Mouse (Mus musculus) adrenal gland (tissue): Measurements from ENCODE around the gene Raf1.

Experiments
- intact Hi-C: fragments of 180-260 bp; cut with DNase I; formaldehyde crosslinking; loops from one replicate; pipeline ENCODE4 v1.15.1; 2025
- long read RNA-seq, 2 experiments: library from polyadenylated mRNA; unstranded; transcript quantifications; one replicate each; pipeline ENCODE4 v2.0.0; 2020; ENCODE audit warnings: borderline replicate concordance in 1 of 2; ENCODE audit not compliant: insufficient replicate concordance in 1 of 2

Gene Raf1
- long read RNA-seq, experiment 1, transcript Raf1-201 (17 exons, 3,070 nt) = major isoform, 24 of 49 reads
- long read RNA-seq, experiment 1, transcript Raf1-204 (7 exons, 2,277 nt) = minor isoform, 6 of 49 reads
- long read RNA-seq, experiment 1, partial matches to known transcripts = 10 of 49 reads
- long read RNA-seq, experiment 1, other reads (novel, unspliced or antisense) = 9 of 49 reads
- long read RNA-seq, experiment 2, transcript Raf1-201 (17 exons, 3,070 nt) = major isoform, 23 of 41 reads
- long read RNA-seq, experiment 2, transcript Raf1-204 (7 exons, 2,277 nt) = minor isoform, 10 of 41 reads
- long read RNA-seq, experiment 2, partial matches to known transcripts = 2 of 41 reads
- long read RNA-seq, experiment 2, other reads (novel, unspliced or antisense) = 5 of 41 reads

DNA sequence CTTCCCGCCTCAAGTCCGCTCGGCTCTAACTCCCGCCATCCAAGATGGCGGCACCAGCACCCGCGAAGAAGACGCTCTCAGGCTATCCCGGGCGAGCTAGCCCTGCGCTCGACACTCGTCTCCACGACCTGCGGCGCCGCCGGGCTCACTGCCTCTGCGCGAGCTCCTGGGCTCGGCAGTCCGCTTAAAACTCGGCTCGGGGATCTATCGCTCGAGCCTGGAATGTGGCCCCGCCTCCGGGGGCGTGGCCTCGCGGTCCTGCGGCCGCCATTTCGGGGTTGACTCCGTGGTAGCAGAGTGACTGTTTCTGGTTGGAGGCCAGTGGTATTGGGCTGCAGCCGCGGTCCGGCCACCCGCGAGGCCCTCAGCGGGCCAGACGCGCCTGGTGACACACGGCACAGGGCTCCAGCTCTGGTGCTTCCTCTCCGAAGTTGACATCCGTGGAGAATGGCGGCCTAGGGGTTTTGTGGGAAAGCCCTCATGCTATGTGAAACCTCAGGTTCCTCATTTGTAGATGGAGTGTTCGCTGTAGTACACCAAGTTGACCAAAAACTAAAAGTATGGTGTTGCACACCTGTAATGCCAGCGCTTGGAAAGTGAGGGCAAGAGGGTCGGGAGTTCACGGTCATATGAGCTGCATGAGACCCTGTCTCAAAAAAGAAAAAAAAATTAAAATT, at the start of gene Raf1:
Raf1 (minus strand) TSS at position 184 of the 677 bp plus-strand sequence.
- intact Hi-C loops = loop anchor here (5.0 kb wide), 1 partner anchor 74 kb away; the partner anchor contains the start of gene Mkrn2

DNA sequence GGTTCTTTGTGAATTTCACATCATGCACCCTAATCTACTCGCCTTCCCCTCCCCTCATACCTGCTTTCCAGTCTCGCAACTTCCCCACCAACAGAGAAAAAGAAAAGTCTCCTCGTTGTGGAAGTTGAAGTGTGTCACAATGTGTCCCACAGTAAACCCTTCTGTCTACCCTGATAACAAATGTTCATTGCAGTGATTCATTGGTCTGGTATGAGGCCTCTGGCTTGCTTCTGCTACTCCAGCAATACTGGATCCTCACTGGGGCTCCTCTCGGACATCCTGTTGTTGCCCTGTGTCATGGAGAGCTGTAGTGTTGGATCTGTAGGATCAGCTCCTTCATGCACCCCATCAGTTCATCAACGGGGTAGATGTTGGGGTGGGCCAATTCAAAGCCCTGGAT, 45.8 kb upstream of the Raf1 start:
- intact Hi-C loops = no loop called here

DNA sequence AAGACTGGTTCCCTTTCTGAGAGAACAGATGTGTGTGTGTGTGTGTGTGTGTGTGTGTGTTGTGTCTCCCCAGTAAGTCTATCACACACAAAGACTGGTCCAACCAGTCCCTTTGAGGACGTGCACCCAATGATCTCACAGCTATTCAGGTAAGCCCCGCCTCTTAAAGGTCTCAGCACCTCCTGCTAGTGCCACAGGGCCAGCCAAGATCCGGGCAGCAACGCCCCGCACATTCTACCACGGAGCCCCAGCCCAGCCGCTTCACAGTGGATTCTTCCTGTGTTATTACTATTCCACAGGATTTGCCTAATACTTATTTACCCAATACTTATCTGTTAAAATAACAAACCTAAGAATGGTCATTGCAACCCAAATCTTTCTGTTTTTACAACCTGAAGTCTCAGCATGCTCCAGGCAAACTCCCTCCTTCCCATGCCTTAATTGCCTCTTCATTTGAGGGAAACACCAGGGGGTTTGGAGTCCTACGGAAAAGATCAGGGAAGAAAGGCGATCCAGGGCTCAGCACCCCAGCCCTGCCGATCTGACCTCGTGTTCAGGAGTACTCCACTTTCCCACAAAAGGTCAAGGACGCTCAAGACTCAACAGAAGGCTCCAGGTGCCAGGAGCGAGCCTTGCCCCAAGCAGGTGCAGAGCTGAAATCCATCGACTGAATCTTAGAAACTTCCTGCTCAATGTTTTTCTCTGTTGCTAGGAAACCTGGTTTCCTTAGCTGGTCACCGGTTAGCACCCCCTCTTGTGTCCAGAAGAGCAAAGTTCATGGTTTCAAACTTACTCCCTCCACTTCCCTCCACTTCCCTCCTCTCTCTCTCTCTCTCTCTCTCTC, 41.5 kb upstream of the Raf1 start:
- intact Hi-C loops = no loop called here

- intact Hi-C loops = no loop called here
Measured at GRCm38 (mm10) chr6:115717101-115717652, 40.7 kb upstream of the Raf1 start.

- intact Hi-C loops = no loop called here
Measured at GRCm38 (mm10) chr6:115711261-115711660, 34.8 kb upstream of the Raf1 start.

DNA sequence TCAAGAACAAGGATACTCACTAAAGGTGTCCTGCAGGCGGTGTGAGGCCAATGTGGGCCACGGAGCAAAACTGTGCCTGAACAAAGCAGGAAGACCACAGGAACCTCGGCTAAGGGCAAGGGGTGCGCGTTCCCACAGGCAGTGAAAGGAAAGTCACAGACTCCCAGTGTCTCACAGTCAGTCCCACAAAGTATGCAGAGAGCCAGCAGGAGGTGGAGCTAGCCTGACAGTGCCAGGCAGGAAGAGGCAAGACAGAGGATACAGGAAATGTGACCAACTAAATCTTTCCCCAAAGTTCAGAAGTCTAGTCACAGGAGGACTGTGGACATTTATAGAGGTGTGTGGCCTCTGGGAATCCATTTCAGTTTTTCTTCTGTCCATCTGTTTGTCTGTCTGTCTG, 26.5 kb upstream of the Raf1 start:
- intact Hi-C loops = no loop called here

- intact Hi-C loops = no loop called here
Measured at GRCm38 (mm10) chr6:115701302-115701701, 24.9 kb upstream of the Raf1 start.

DNA sequence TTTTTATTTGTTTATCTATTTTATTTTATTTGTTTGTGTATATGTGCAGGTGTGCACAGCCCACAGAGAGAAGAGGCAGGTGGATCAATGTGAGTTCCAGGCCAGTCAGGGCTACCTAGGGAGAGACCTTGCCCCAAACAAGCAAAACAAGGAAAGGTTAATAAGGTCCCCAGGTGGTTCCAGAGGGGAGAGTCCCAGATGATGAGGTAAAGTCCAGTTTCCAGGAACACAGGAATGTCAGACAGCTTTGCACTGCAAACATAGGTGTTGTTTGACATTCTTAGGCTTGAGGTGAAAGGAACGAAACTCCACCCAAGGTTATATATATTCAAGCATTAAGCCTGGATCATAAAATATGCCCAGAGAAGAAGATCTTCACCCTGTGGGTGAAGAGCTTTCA, 24.3 kb upstream of the Raf1 start:
- intact Hi-C loops = no loop called here

GRCm38 (mm10) chr6:115698699-115699098, 22.3 kb upstream of the Raf1 start:
- intact Hi-C loops = no loop called here

GRCm38 (mm10) chr6:115697739-115698558, 21.5 kb upstream of the Raf1 start:
- intact Hi-C loops = no loop called here

DNA sequence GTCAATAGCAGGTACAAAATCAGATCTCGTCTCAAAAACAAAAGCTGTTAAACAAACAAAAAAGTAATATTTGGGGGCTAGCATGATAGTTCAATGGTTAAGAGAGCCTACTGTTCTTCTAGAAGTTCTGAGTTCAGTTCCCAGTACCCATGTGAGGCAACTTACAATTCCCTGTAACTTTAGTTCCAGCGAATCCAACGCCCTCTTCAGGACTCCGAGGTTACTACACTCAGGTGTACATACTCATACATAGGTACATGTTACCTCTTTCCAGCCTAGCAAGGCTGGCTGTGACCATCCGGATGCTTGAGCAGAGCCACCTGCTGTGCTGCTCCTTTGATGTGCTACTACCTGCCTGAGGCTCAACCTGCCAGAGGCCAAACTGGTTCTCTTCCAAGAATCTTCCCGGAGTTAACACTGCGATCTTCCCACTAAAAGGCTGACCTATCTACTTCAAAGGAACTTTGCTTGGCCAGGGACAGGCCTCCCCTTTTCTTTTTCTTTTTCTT, 20.3 kb upstream of the Raf1 start:
- intact Hi-C loops = no loop called here

GRCm38 (mm10) chr6:115695124-115695523, 18.7 kb upstream of the Raf1 start:
- intact Hi-C loops = no loop called here

DNA sequence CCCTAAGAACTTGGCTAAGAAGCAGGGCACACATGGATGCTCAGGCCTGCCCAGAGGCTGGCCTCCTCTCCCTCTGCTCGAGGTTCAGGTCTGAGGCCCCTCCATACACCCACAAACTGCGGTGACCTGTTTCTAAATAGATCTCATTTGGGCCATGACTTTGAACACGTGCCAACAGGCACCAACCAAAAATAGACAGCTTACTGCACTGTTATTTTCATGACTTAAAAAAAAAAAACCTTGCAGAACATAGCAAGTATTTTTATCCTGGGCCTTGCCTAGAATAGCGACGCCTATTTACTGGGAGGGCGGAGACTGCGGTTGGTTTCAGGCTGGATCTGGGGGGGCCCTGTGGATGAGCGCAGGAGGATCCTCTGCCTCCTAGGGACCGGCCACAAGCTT, 18.0 kb upstream of the Raf1 start:
- intact Hi-C loops = no loop called here

- intact Hi-C loops = no loop called here
Measured at GRCm38 (mm10) chr6:115692963-115693730, 16.7 kb upstream of the Raf1 start.

GRCm38 (mm10) chr6:115692163-115692950, 15.9 kb upstream of the Raf1 start:
- intact Hi-C loops = no loop called here

DNA sequence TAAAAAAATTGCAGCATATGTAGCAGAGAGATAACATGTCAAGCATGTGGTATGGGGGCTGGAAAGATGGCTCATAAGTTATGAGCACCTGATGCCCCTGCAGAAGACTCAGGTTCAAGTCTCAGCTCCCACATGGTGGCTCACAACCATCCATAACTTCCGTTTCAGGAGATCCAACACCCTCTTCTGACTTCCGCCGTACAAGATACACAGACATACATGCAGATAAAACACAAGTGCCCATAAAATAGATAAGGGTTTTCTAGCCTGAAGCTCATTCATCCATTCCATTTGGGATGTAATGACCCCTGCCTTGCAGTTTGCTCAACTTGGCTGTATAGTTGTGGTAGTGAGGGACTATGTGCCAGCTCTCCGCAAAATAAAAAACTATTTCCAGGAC, 13.7 kb upstream of the Raf1 start:
- intact Hi-C loops = no loop called here

DNA sequence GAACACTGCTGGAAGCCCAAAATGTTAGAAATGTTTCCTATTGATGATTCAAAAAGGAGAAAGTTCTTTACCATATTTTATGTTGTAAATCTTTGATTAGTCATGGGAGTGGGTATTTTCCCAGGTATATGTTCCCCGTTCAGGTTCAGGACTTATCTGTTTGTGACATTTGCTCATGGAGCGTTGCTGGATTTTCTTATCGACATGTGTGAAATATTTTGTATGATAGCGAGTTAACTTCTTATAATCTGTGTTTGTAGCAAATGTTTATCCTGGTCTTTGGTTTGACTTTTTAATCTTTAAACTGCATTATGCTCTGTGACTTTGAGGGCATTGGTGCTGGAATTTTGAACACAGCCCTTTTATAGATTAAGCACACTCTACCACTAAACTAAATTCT, 12.2 kb upstream of the Raf1 start:
- intact Hi-C loops = no loop called here

DNA sequence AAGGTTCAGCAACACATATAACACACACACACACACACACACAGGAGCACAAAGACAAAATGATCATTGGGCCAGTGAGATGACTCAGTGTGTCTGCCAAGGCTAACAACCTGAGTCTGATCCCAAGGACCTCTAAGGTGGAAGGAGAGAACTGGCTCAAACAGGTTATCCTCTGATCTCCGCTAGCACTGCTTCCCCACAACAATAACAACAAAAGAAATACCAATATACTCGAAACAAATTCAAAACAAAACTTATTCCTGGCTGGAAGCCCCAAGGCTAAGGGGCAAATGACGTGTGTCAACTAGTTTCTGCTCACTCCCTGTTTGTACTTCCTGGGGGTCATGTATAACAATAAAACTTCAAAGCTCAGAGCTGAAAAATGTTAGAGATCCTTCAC, 11.3 kb upstream of the Raf1 start:
- intact Hi-C loops = no loop called here
